Mouse (Mus musculus) hindbrain, postnatal 0 days (tissue): ENCODE measurements around the gene Slc38a3. TPM values are rescaled to one million over a fixed set of nuclear protein-coding genes. Genes with fewer than 3 reads are reported as not detected.

ENCODE experiments used
- ATAC-seq: fragments of 200-750 bp; cut with Nextera tagmentation; 2 replicates; pipeline ENCODE4 v1.8.0; 2017; ENCODE audit warnings: mild to moderate bottlenecking, moderate TSS enrichment, moderate library complexity
- DNase-seq: peaks from one replicate; pipeline ENCODE4 v3.0.0-alpha.2; 2015; ENCODE audit warnings: low spot score
- H3K27ac ChIP-seq: fragments of 300-500 bp; sonication (generic); 2 replicates; pipeline ENCODE4 v1.5.1; 2014; ENCODE audit warnings: mild to moderate bottlenecking
- H3K27me3 ChIP-seq: fragments of 300-500 bp; sonication (generic); 2 replicates; pipeline ENCODE4 v1.6.1; 2014; ENCODE audit warnings: low read length, mixed read lengths; ENCODE audit not compliant: insufficient read depth
- H3K36me3 ChIP-seq: fragments of 300-500 bp; sonication (generic); 2 replicates; pipeline ENCODE4 v1.6.1; 2014; ENCODE audit warnings: low read length, mixed read lengths; ENCODE audit not compliant: insufficient read depth
- H3K4me1 ChIP-seq: fragments of 300-500 bp; sonication (generic); 2 replicates; pipeline ENCODE4 v1.6.1; 2014; ENCODE audit warnings: antibody characterized with exemption, low read length, mixed read lengths; ENCODE audit not compliant: insufficient read depth
- H3K4me2 ChIP-seq: fragments of 300-500 bp; sonication (generic); 2 replicates; pipeline ENCODE4 v1.6.1; 2014; ENCODE audit warnings: low read depth, mild to moderate bottlenecking, low read length, moderate library complexity, mixed read lengths
- H3K4me3 ChIP-seq: fragments of 300-500 bp; sonication (generic); 2 replicates; pipeline ENCODE4 v1.5.1; 2014; ENCODE audit warnings: low read length
- H3K9ac ChIP-seq: fragments of 300-500 bp; sonication (generic); replicated peaks from 2 replicates; pipeline ENCODE4 v1.6.1; 2014; ENCODE audit warnings: mild to moderate bottlenecking, low read length, moderate library complexity, mixed read lengths
- H3K9me3 ChIP-seq: fragments of 300-500 bp; sonication (generic); 2 replicates; pipeline ENCODE4 v1.6.1; 2016; ENCODE audit warnings: low read length, mixed read lengths
- CTCF ChIP-seq: IDR thresholded peaks from 2 replicates; pipeline ENCODE4 v1.5.1; 2016; ENCODE audit warnings: antibody characterized with exemption, control low read depth, low read depth
- WGBS: fragments of 180-500 bp; shearing (Covaris S2); extraction: QIAGEN DNeasy Blood & Tissue Kit; methylation state at CpG from one replicate; pipeline ENCODE4 v1.1.7; 2014; 5-methylcytosine and 5-hydroxymethylcytosine counted together
- polyA plus RNA-seq: library from polyadenylated mRNA; unstranded; fragments of >200 nt; fragmentation: Nextera tagmentation; extraction: Ambion mirVana; gene quantifications from 2 replicates; pipeline ENCODE4 v1.2.1, GENCODE M21; 2015
- total RNA-seq: library from RNA; depleted of rRNA; stranded (reverse); fragments of >200 nt; gene quantifications from 2 replicates; pipeline ENCODE4 v1.2.3, GENCODE M21; 2014; rRNA removed

The Slc38a3 gene
- 102 and 134 TPM in 2 replicates for total RNA-seq
- 52.1 and 54.5 TPM in 2 replicates for polyA plus RNA-seq

DNA sequence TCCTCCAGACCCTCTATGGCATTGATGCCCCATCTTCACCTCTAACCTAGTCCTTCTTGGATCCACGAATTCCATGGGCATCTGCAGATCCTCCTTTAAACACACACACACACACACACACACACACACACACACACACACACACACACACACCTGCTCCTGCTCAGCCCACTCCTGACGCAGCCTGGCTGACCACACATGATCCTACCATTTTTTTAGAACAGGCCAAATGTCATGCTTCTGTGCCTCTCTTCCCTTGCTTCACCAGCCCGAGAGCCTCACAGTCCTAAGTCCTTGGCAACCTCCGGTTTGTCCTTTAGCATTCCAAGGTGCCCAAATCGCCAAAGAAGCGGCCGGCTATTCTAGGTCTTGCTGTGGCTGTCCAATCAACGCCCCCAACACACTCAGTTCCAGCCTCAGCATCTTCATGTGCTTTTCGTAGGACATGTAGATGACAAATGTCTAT lies at the start of gene Slc38a3:
Gene Slc38a3 (minus strand): TSS at position 51 of the 466 bp plus-strand sequence.
- no peak for TF ChIP-seq CTCF
- Histone ChIP-seq H3K4me2 (no peak within 1 kb of the TSS), H3K4me1 (peaks cover 7% of the 10 kb centered on the region; the same call in 1 of the 2 replicates), H3K27ac (no peak within 1 kb of the TSS), H3K9me3 (no peaks in the 10 kb centered on the region), H3K27me3 (peaks cover 14% of the 10 kb centered on the region; the same call in 1 of the 2 replicates), H3K9ac (no peak within 1 kb of the TSS), H3K4me3 (no peak within 1 kb of the TSS), H3K36me3 (no peaks in the 10 kb centered on the region)
- WGBS: 82% methylated on average over 9 of the region's 9 CpGs
- DNase-seq (no peak), ATAC-seq (no peak)

- WGBS: 23% methylated on average over 6 of the region's 6 CpGs
- no peak overlapping the region for H3K4me3 ChIP-seq
- H3K36me3 ChIP-seq: no peaks in the 10 kb centered on the region
- H3K4me1 ChIP-seq: peaks cover 18% of the 10 kb centered on the region
- H3K27me3 ChIP-seq: no peaks in the 10 kb centered on the region
- no peak overlapping the region for H3K9ac ChIP-seq
- DNase-seq: peak; percentile 71
- TF ChIP-seq CTCF: no peak
- peak; percentile 25; the same call in 1 of the 2 replicates for ATAC-seq
- no peaks in the 10 kb centered on the region for H3K9me3 ChIP-seq
- no peak overlapping the region for H3K27ac ChIP-seq
- no peak overlapping the region for H3K4me2 ChIP-seq
Measured at GRCm38 (mm10) chr9:107716951-107717350, 47.6 kb upstream of the Slc38a3 start.

- H3K27me3 ChIP-seq: no peaks in the 10 kb centered on the region
- no peak for DNase-seq
Measured at GRCm38 (mm10) chr9:107715632-107716031, 46.3 kb upstream of the Slc38a3 start.

GRCm38 (mm10) chr9:107714221-107714952 lies 45.1 kb upstream of the Slc38a3 start:
- Histone ChIP-seq H3K9me3 (no peaks in the 10 kb centered on the region), H3K9ac (no peak overlapping the region), H3K36me3 (no peaks in the 10 kb centered on the region), H3K27me3 (no peaks in the 10 kb centered on the region), H3K4me1 (peaks cover 18% of the 10 kb centered on the region), H3K4me3 (no peak overlapping the region), H3K4me2 (no peak overlapping the region), H3K27ac (no peak overlapping the region; the same call in 1 of the 2 replicates)
- DNase-seq (peak; percentile 65), ATAC-seq (no peak)
- 18% methylated on average over 12 of the region's 12 CpGs for WGBS
- TF ChIP-seq CTCF: 0 out of 2 replicates have a peak, but pooled peaks have one; percentile 9

More at GRCm38 (mm10) chr9:107715632-107716031, 46.3 kb upstream of the Slc38a3 start:
- ATAC-seq: no peak
- Histone ChIP-seq H3K4me2 (no peak overlapping the region), H3K4me3 (no peak overlapping the region), H3K27ac (no peak overlapping the region), H3K36me3 (no peaks in the 10 kb centered on the region), H3K9me3 (no peaks in the 10 kb centered on the region), H3K9ac (no peak overlapping the region), H3K4me1 (peaks cover 18% of the 10 kb centered on the region)
- no peak for TF ChIP-seq CTCF
- WGBS: 80% methylated on average over 2 of the region's 2 CpGs

DNA sequence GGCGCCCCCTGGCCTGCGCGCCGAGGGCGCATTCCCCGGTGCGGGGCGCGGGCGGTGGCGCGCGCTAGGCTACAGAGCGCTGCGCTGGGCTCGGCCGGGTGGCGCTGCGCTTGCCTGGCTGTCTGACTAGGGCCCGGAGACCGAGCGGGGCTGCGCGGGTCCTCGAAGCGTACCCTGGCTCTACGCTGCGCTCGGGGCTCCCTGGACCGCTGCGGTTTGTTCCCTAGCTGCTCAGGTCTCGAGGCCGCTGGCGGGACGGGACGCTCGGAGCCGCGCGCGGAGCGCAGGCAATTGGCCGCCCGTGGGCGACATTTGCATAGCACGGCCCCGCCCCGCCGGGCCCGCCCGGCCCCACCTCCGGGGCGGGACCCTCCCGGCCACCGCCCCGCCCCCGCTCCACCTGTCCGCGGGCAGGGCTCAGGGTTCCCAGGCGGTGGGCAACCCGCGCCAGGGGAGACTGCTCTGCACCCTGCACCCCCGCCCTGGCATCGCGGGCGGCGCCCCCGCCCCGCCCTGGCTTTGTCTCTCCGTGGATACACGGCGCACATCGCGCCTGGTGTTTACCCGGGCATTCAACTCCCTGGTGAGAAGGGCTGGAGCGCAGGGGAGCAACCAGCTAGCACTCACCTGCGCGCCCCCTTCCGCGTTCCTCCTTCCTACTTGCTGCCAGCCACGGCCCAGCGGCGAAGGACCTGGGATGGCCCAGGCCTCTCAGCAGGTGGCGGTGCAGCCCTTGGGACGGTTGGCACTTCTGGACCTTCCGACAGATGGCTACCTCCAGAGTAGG lies 40.6 kb upstream of the Slc38a3 start, which contains the start of gene Sema3f:
Gene Sema3f (minus strand): TSS at position 779 of the 787 bp plus-strand sequence.
- TF ChIP-seq CTCF: peak; percentile 59
- Histone ChIP-seq H3K27ac (peak within 1 kb of the TSS; percentile 72), H3K4me1 (peaks cover 16% of the 10 kb centered on the region), H3K9ac (peak within 1 kb of the TSS; percentile 70), H3K36me3 (no peaks in the 10 kb centered on the region), H3K4me3 (peak within 1 kb of the TSS; percentile 56), H3K27me3 (no peaks in the 10 kb centered on the region), H3K9me3 (no peaks in the 10 kb centered on the region), H3K4me2 (peak within 1 kb of the TSS; percentile 82)
- 1% methylated on average over 80 of the region's 86 CpGs for WGBS
- peak; percentile 83 for DNase-seq
- ATAC-seq: peak; percentile 68

DNA sequence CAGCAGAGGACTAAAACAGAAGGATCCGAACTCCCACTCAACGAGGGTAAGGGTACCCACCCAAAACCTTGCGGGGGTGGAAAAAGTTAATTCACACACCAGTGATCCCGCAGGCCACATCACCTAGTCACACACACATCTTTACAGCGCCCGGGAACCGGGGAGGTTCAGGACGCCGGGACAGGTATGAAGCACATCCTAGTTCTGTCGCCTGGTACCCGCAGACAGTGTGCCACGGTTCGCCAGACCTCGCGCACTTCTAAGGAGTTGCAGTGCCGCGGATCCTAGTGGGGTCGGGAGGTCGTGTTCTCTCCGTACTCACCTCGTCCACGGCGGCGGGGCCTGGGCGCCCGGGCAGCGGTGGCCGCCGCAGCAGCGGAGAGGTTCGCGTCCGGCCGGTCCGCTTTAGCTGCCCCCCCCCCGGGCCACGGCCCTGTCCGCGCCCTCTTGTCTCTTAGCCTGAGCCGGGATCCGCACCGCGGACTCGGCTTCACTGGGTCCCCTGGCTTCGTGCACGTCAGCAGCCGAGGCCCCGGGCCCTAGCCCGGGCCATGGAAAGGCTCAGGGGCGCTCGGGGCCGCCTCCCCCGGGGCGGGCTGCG lies 39.9 kb upstream of the Slc38a3 start:
- Histone ChIP-seq H3K4me2 (peak overlapping the region; percentile 82), H3K9me3 (no peaks in the 10 kb centered on the region), H3K27me3 (no peaks in the 10 kb centered on the region), H3K4me1 (peaks cover 9% of the 10 kb centered on the region), H3K4me3 (peak overlapping the region; percentile 56), H3K27ac (peak overlapping the region; percentile 72), H3K36me3 (no peaks in the 10 kb centered on the region), H3K9ac (peak overlapping the region; percentile 70)
- WGBS: under 1% methylated on average over 50 of the region's 55 CpGs
- TF ChIP-seq CTCF: no peak
- no peak for DNase-seq
- ATAC-seq: no peak
